Mouse (Mus musculus) testis, adult 2 months (tissue): ENCODE results near the gene Tmem102.

ENCODE experiments used
- CTCF ChIP-seq: fragments of 200-500 bp; IDR thresholded peaks from 2 replicates; pipeline ENCODE4 v1.5.1; 2012; ENCODE audit warnings: low read depth, mild to moderate bottlenecking, inconsistent platforms, low read length, moderate library complexity; ENCODE audit not compliant: control insufficient read depth, insufficient read depth, insufficient replicate concordance
- POLR2A ChIP-seq: fragments of 200-500 bp; IDR thresholded peaks from 2 replicates; pipeline ENCODE4 v1.6.1; 2012; ENCODE audit warnings: low read depth, mild to moderate bottlenecking, inconsistent platforms, low read length, moderate library complexity; ENCODE audit not compliant: control insufficient read depth

- TF ChIP-seq CTCF (no peak), POLR2A (no peak)
Observed at GRCm38 (mm10) chr11:69784793-69785272, 20.6 kb downstream of the Tmem102 start.
